ENCODE assay signal across 17 mouse cellular contexts in the genomic region with DNA sequence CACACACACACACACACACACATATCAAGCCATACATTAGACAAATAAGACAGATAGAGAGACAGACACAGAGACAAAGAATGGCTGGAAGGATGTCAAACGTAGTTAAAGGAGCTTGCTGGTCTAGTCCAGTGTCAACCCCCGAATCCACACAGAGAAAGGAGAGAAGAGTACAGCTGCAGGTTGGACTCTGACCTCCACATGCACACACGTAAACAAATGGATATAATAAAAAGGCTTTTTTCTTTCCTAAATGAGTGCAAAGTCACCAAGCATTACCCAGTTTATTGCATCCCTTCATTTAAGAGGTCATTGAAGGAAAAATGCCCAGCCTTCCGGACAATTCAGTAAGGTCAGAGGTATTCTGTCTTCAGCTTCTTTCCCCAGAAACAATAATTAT.
"Had no signal": no experiment of that assay in that cellular context is flagged by ENCODE, and none has a peak within 500 bp of the region (broad histone marks: within the 10 kb centered on the region; RNA-seq: fewer than 3 reads in every experiment).

No protein-coding gene starts in this region.

- H3K4me3 ChIP-seq: lung, embryonic 15.5 days; megakaryocyte, embryonic 14.5 days; midbrain, embryonic 13.5 days; midbrain, embryonic 15.5 days; neural tube, embryonic 12.5 days; stomach, embryonic 15.5 days had no signal

- H3K9me3 ChIP-seq: lung, embryonic 15.5 days; megakaryocyte, embryonic 14.5 days; midbrain, embryonic 13.5 days; midbrain, embryonic 15.5 days; neural tube, embryonic 12.5 days; stomach, embryonic 15.5 days had no signal

- H3K36me3 ChIP-seq: lung, embryonic 15.5 days; midbrain, embryonic 13.5 days; midbrain, embryonic 15.5 days; neural tube, embryonic 12.5 days; stomach, embryonic 15.5 days had no signal

- H3K4me1 ChIP-seq: lung, embryonic 15.5 days; megakaryocyte, embryonic 14.5 days had no signal

- H3K9ac ChIP-seq: lung, embryonic 15.5 days; midbrain, embryonic 13.5 days; midbrain, embryonic 15.5 days; neural tube, embryonic 12.5 days; stomach, embryonic 15.5 days had no signal

- H3K27me3 ChIP-seq: lung, embryonic 15.5 days; megakaryocyte, embryonic 14.5 days; midbrain, embryonic 13.5 days; midbrain, embryonic 15.5 days; neural tube, embryonic 12.5 days; stomach, embryonic 15.5 days had no signal

- DNase-seq: lung, adult 2 months; lung, postnatal 14 days; lung, postnatal 36 days; right cerebral cortex, postnatal 14 days; thymus, adult 2 months; thymus, postnatal 25 days; thymus, postnatal 4 days had no signal

- H3K27ac ChIP-seq: lung, embryonic 15.5 days; macrophage; midbrain, embryonic 13.5 days; midbrain, embryonic 15.5 days; neural tube, embryonic 12.5 days; stomach, embryonic 15.5 days; stomach, postnatal 0 days had no signal

- H3K4me2 ChIP-seq: lung, embryonic 15.5 days; midbrain, embryonic 11.5 days; midbrain, embryonic 13.5 days; midbrain, embryonic 15.5 days; neural tube, embryonic 12.5 days; stomach, embryonic 15.5 days had no signal

- ATAC-seq: lung, postnatal 0 days; midbrain, embryonic 13.5 days; midbrain, embryonic 15.5 days had no signal
